8 mouse cellular contexts compared by ENCODE assay signal in the genomic region with DNA sequence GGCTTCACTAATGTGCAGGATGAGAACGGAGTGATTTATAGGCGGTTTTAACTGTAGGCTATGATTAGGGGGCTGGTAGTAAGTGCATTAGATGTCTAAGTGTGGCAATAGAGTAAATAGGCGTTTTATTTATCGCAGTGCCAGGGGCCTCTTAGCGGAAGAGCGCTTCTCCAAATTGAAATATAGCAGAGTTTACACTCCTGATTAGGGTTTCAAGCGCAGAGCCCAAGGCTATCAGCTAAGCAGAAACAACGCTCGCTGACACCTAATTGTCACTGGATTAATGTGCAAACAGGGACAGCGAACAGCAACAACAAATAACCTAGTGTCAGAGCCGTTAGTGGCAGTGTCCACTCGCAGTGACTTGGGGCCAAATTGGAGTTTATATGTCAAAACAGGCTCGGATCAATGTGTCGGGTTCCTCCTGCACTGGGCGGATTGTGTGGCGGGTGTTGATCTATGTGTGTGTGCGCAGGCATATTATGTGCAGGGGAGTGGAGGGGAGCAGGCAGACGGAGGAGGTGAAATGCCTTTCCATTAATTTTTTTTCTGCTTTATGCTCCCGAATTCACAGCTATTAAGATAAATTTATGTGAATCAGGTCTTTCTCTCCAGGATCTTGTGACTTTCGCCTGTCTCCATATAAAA.
DNase-seq lines count a peak whose midpoint lies in the region; ATAC-seq and TF ChIP-seq lines count a peak whose summit lies in the region.

No protein-coding gene starts in this region.

- TF ChIP-seq CTCF in brain, embryonic 14.5 days (IDR thresholded peaks at IDR 0.05; ENCODE audit: borderline replicate concordance, extremely low read depth, insufficient read depth, insufficient read length): no peak

- peak; percentile 82 for DNase-seq in heart, adult 11 months
- DNase-seq in heart, adult 9 months (ENCODE audit: low spot score in 2 of 2): no peak
- DNase-seq in brain, embryonic 14.5 days (ENCODE audit: low read depth): peak; percentile 70
- DNase-seq in midbrain, embryonic 11.5 days (ENCODE audit: low spot score, missing footprints): peak; percentile 96
- no peak for DNase-seq in Muller cell, postnatal 12 days (ENCODE audit: inconsistent ontology term)
- no peak for DNase-seq in adrenal gland, postnatal 4 days (ENCODE audit: low spot score in 2 of 2)
- no peak for DNase-seq in gastrocnemius, postnatal 10 days

- no peaks in the 10 kb centered on the region for H3K36me3 ChIP-seq in heart, embryonic 16.5 days (ENCODE audit: control insufficient read depth, insufficient read depth)
- H3K36me3 ChIP-seq in midbrain, embryonic 11.5 days (ENCODE audit: control insufficient read depth, insufficient read depth, low read length): no peaks in the 10 kb centered on the region

- no peak overlapping the region for H3K27ac ChIP-seq in heart, embryonic 16.5 days (ENCODE audit: low read length)
- H3K27ac ChIP-seq in midbrain, embryonic 11.5 days (ENCODE audit: low read depth, low read length): no peak overlapping the region

- peak overlapping the region; percentile 48 for H3K4me3 ChIP-seq in heart, embryonic 16.5 days (ENCODE audit: low read length)
- H3K4me3 ChIP-seq in midbrain, embryonic 11.5 days (ENCODE audit: low read depth, low read length): peak overlapping the region; percentile 20

- no peak overlapping the region for H3K9ac ChIP-seq in heart, embryonic 16.5 days (ENCODE audit: low read length)
- H3K9ac ChIP-seq in midbrain, embryonic 11.5 days (ENCODE audit: low read length): no peak overlapping the region

- ATAC-seq in heart, embryonic 16.5 days (replicated peaks; ENCODE audit: extremely low read depth, insufficient read depth, low FRiP score): no peak
- ATAC-seq in midbrain, embryonic 11.5 days (ENCODE audit: low FRiP score): no peak

- peaks cover 9% of the 10 kb centered on the region for H3K4me1 ChIP-seq in heart, embryonic 16.5 days (ENCODE audit: control insufficient read depth, insufficient read depth, low read length)
- peaks cover 7% of the 10 kb centered on the region for H3K4me1 ChIP-seq in midbrain, embryonic 11.5 days (ENCODE audit: control insufficient read depth, insufficient read depth, low read length)

- peak overlapping the region; percentile 65 for H3K4me2 ChIP-seq in heart, embryonic 16.5 days (ENCODE audit: low read depth, low read length)
- peak overlapping the region; percentile 41 for H3K4me2 ChIP-seq in midbrain, embryonic 11.5 days

- 17% methylated on average over 20 of the region's 20 CpGs for WGBS in heart, embryonic 16.5 days
- WGBS in midbrain, embryonic 11.5 days: 13% methylated on average over 20 of the region's 20 CpGs

- peaks cover 44% of the 10 kb centered on the region for H3K27me3 ChIP-seq in heart, embryonic 16.5 days (ENCODE audit: control insufficient read depth, insufficient read depth, low read length)
- peaks cover 79% of the 10 kb centered on the region for H3K27me3 ChIP-seq in midbrain, embryonic 11.5 days (ENCODE audit: control insufficient read depth, insufficient read depth, low read length)

- H3K9me3 ChIP-seq in heart, embryonic 16.5 days (replicated peaks; ENCODE audit: control insufficient read depth, low read length): no peaks in the 10 kb centered on the region
- H3K9me3 ChIP-seq in midbrain, embryonic 11.5 days (ENCODE audit: control insufficient read depth, low read length): no peaks in the 10 kb centered on the region

- TF ChIP-seq POLR2A in brain, embryonic 14.5 days (IDR thresholded peaks at IDR 0.05; ENCODE audit: borderline replicate concordance, extremely low read depth, insufficient read depth, insufficient read length, poor library complexity, severe bottlenecking): no peak

Comparison
In these comparisons a context has a peak if more than half of its experiments do, and no peak if none do; other contexts are left out.
1. DNase-seq: peak in heart, adult 11 months (single experiment), brain, embryonic 14.5 days (single experiment) and midbrain, embryonic 11.5 days (single experiment); none in heart, adult 9 months (0 of 2), Muller cell, postnatal 12 days (single experiment), adrenal gland, postnatal 4 days (0 of 2) and gastrocnemius, postnatal 10 days (single experiment).